Mouse (Mus musculus): ENCODE data around the gene Slc25a39.
"Not testable (repeated sequence)": the region's sequence is repeated elsewhere in the genome, so short reads cannot be mapped to it uniquely, and the experiment has no call there.

Slc25a39 gene

DNA sequence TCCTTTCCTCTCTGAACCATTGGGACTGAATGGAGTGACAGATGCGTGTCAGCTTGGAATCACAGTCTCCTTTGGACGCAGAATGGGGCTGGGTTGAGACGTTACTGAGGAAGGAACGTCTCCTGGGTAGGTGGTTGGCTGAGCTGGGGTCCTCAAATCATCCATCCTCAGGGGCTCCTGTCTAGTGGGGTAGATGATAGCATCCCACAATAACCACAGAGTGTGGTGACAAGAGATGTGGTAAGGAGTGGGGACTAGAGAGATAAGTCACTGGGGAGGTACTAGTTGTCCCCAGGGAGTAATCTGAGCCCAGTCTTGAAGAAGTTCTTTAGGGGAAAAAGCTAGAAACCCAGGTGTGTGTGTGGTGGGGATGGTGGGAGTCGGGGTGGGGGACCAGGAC lies 39.4 kb downstream of the Slc25a39 start:
- DNase-seq, result no peak

GRCm38 (mm10) chr11:102367504-102368280 lies 40.1 kb downstream of the Slc25a39 start:
- no peak for DNase-seq

GRCm38 (mm10) chr11:102366103-102366502 lies 41.6 kb downstream of the Slc25a39 start, which contains the start of gene Slc4a1:
Gene Slc4a1 (minus strand): TSS chr11:102366203.
- DNase-seq, result not testable (repeated sequence)

- DNase-seq, result no peak
These were observed 42.0 kb downstream of the Slc25a39 start for GRCm38 (mm10) chr11:102365699-102366098.

DNA sequence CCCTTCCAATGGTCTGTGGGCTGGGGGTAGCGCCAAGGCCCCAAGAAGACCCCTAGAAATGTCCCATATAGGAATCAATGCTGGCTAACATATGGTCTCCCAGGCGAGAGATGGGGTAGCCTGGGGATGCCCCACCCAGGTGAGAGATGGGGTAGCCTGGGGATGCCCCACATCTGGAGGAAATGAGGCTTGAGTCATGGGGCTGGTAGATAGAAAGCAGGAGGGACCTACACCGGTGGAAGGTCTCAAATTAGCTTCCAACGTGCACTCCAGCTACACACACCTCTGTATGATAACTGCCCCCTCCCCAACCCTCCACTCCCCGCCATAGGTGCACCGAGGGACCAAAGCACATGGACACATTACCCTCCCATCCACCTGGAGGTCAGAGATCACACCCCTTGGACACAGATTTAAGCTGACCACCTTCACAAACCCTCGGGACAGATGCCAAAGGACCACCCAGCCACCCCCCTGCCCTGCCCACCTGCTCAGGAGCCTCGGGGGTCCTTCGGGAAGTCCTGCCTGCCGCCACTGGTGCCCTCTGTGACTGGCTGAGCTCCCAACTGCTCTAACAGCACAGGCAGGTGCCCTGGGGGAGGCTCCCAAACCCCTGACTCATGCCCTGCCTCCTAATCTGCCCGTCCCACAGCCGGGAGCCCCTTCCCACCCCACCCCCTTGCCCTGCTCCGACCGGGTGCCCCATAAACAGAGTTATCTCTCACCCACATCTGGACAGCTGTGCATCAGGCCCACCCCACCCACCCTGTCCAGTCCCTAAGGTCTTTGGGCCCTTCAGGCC lies 43.0 kb downstream of the Slc25a39 start:
- DNase-seq, result no peak

GRCm38 (mm10) chr11:102363623-102364022 lies 44.1 kb downstream of the Slc25a39 start:
- DNase-seq, result no peak

- no peak for DNase-seq
These were observed 45.8 kb downstream of the Slc25a39 start for GRCm38 (mm10) chr11:102361776-102362495.

DNA sequence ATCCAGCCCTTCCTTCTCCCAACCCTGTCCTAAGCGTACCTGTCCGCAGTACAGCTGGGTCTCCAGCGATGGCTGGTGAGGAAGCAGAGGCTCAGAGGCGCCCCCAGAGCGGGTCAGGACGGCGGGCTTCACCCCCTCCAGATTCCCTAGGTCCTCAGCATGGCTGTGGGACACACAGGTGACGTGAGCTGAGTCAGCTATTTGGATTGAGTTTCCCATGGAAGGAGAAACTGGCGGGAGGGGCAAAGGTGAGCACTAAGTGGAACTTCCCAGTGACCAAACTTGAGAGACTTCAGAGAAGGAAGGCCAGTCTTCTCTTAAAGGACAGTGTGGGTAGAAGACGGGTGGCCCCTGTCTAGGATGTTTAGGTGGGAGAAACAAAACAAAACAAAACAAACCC lies 49.4 kb downstream of the Slc25a39 start:
- DNase-seq, result no peak

DNA sequence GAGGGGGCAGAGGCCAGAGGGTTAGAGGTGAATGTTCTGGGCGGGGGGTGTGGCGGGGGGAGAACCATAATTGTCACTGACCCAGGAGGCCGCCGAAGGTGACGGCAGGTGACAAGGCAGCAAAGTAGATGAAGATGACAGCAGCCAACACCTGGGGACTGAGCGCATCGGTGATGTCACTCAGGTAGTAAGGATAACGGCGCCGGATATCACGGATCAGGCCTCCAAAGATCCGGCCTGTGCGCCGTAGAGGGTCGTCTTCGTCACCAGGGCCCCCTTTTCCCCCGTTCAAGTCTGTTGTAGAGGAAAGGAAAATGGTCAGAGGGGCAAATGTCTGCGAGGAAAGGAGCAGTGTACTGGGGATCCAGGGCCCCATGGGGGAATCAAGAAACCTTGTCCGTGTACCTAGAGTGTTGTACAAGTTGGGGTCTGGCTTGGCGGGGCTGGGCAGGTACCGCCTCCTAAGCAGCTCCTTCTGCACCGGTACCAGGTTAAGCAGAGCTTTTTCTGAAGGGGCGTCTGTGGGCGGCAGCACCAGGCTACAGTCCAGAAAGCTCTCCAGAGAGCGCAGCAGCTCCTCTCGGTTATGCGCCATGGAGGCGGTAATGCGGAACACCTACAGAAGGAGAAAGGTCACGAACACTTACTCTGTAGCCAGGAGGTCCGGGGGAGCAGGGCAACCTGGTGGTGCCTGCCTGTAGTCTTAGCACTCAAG lies 51.0 kb downstream of the Slc25a39 start:
- DNase-seq, result no peak

- DNase-seq, result no peak
These were observed 51.6 kb downstream of the Slc25a39 start for GRCm38 (mm10) chr11:102356190-102356589.

- DNase-seq, result no peak
These were observed 52.2 kb downstream of the Slc25a39 start for GRCm38 (mm10) chr11:102355501-102355900.

GRCm38 (mm10) chr11:102353021-102353431 lies 54.7 kb downstream of the Slc25a39 start:
- DNase-seq, result no peak
